Mouse (Mus musculus) myocyte (in vitro differentiated cells): Measurements from ENCODE around the gene Fbxw8.

ENCODE experiments used
- E2F4 ChIP-seq: IDR thresholded peaks from one replicate; pipeline ENCODE4 v1.6.1; 2011; ENCODE audit warnings: mild to moderate bottlenecking, control low read depth, moderate library complexity; ENCODE audit not compliant: insufficient read depth
- MAX ChIP-seq: IDR thresholded peaks from one replicate; pipeline ENCODE4 v1.6.1; 2011; ENCODE audit warnings: low read depth, mild to moderate bottlenecking, control low read depth
- POLR2A ChIP-seq: IDR thresholded peaks from one replicate; pipeline ENCODE4 v1.6.1; 2011; ENCODE audit warnings: low read depth, mild to moderate bottlenecking, control low read depth, moderate library complexity; ENCODE audit not compliant: insufficient read length
- SRF ChIP-seq: IDR thresholded peaks from one replicate; pipeline ENCODE4 v1.6.1; 2011; ENCODE audit warnings: low read depth; ENCODE audit not compliant: control insufficient read depth, insufficient read length
- TCF3 ChIP-seq: IDR thresholded peaks from one replicate; pipeline ENCODE4 v1.6.1; 2011; ENCODE audit warnings: low read depth, control low read depth; ENCODE audit not compliant: insufficient read length
- USF1 ChIP-seq: IDR thresholded peaks from one replicate; pipeline ENCODE4 v1.6.1; 2011; ENCODE audit warnings: low read depth, mild to moderate bottlenecking, control low read depth, moderate library complexity

DNA sequence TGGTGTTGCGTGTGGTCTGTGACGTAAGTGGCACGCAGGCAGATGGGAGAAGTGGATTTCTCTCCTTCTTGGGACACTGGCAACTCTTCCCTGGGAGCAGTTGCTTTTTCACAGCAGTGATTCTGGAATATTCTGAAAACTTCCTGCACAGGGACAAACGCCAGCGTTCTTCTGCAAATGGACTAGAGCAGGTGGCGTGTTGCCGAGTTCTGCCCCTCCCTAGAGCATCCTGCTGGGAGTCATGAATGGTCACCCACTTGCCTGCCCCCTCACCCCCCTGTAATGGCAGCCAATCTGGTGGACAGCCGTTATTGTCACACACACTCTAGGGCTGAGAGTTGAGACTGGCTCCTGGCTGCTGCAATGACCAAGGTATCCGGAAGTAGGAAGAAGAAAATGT lies 95.6 kb downstream of the Fbxw8 start:
- TF ChIP-seq POLR2A (no peak), TCF3 (no peak), E2F4 (no peak), USF1 (no peak), SRF (no peak), MAX (no peak)
